Mouse (Mus musculus) spleen, adult 2 months (tissue): ENCODE results near the gene Ccdc110. TPM values are rescaled to one million over a fixed set of nuclear protein-coding genes. Genes with fewer than 3 reads are reported as not detected.

Experiments
- DNase-seq, 2 experiments: peaks; one replicate each; pipeline versions ENCODE4 v3.0.0 to v3.0.0-alpha.2; 2012 to 2021; ENCODE audit warnings: low spot score in 2 of 2, low read depth in 1 of 2
- H3K27ac ChIP-seq: fragments of 200-500 bp; 2 replicates; pipeline ENCODE4 v1.5.1; 2012; ENCODE audit warnings: low read length, inconsistent platforms; ENCODE audit not compliant: insufficient read depth
- H3K27me3 ChIP-seq: fragments of 200-500 bp; 2 replicates; pipeline ENCODE4 v1.6.1; 2012; ENCODE audit warnings: mild to moderate bottlenecking, moderate library complexity, low read length, inconsistent platforms; ENCODE audit not compliant: control insufficient read depth, insufficient read depth
- H3K36me3 ChIP-seq: fragments of 200-500 bp; 2 replicates; pipeline ENCODE4 v1.6.1; 2012; ENCODE audit warnings: mild to moderate bottlenecking, low read length, inconsistent platforms; ENCODE audit not compliant: control insufficient read depth, insufficient read depth
- H3K4me1 ChIP-seq: fragments of 200-500 bp; 2 replicates; pipeline ENCODE4 v1.6.1; 2011; ENCODE audit warnings: inconsistent platforms; ENCODE audit not compliant: control insufficient read depth, insufficient read depth, insufficient read length
- H3K4me3 ChIP-seq: fragments of 200-500 bp; 2 replicates; pipeline ENCODE4 v1.5.1; 2011; ENCODE audit warnings: mild to moderate bottlenecking, inconsistent platforms; ENCODE audit not compliant: insufficient read depth, insufficient read length; ENCODE audit errors: extremely low read depth
- CTCF ChIP-seq: fragments of 200-500 bp; IDR thresholded peaks from 2 replicates; pipeline ENCODE4 v1.5.1; 2011; ENCODE audit warnings: mild to moderate bottlenecking, inconsistent platforms; ENCODE audit not compliant: insufficient read depth, insufficient read length, insufficient replicate concordance; ENCODE audit errors: extremely low read depth
- POLR2A ChIP-seq: fragments of 200-500 bp; IDR thresholded peaks from 2 replicates; pipeline ENCODE4 v1.6.1; 2011; ENCODE audit warnings: low read depth, low read length, inconsistent platforms
- WGBS: fragments of 180-500 bp; shearing (Covaris S2); methylation state at CpG from one replicate; pipeline ENCODE4 v1.1.7; 2018; 5-methylcytosine and 5-hydroxymethylcytosine counted together
- polyA plus RNA-seq: library from polyadenylated mRNA; depleted of rRNA; stranded (reverse); fragments of >200 nt; gene quantifications from 2 replicates; pipeline ENCODE4 v1.2.3, GENCODE M21; 2012

Gene Ccdc110
- polyA plus RNA-seq, 1 experiment, result not detected

DNA sequence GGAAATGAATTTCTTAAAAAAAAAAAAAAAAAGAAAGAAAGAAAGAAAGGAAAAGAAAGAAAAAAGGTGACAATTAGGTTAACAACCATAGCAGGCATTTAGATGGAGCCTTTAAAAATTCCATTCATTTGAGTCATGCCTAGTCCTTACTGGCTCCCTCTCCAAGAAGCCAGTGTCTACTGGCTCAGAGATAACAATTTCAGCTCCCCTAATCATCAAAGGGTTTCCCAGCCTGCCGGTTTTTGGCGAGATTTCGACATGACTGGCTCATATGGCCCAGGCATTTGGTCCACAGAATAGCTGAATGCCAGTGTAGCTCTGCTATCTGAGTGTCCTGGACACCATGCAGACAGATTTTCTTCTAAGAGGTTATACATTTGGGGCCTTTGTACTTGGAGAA is 30.8 kb upstream of the Ccdc110 start:
- no peak for TF ChIP-seq CTCF
- no peak for TF ChIP-seq POLR2A
- H3K27ac ChIP-seq, result no peak overlapping the region
- H3K27me3 ChIP-seq, result no peaks in the 10 kb centered on the region
- 68% methylated on average over 3 of the region's 3 CpGs for WGBS
- no peaks in the 10 kb centered on the region for H3K36me3 ChIP-seq
- no peak for DNase-seq
- peaks cover 5% of the 10 kb centered on the region for H3K4me1 ChIP-seq
- no peak overlapping the region for H3K4me3 ChIP-seq

DNA sequence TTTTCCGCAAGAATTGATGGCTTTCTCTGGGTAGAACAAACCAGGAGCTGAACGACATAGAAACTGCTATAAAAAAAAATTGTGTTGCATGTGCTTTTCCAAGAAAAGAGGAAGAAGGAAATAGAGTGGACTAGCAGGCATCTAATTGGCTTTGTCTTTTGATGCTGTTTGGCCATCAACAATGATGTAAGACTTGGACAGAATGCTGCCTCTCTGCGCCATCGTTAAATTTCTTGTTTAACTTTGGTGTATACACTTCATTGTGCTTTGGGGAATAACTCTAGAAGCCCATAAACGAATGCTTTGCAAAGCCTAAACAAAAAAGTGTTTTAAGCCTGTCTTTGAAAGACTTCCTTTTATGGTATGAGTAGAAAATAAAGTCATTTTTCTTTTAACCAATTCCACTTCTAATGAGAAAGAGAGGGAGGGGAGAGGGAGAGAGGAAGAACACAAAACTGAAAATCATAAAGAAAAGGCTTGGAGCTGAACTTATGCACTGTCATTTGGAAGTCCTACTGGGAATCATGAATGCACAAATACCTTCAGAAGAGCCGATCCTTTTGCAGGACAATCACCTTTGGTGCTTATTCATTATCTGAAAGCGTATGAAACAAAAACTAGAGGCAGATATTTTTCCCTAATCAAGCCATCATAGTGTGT is 28.7 kb upstream of the Ccdc110 start:
- TF ChIP-seq CTCF (no peak), POLR2A (no peak)
- WGBS, result 77% methylated on average over 7 of the region's 7 CpGs
- no peaks in the 10 kb centered on the region for H3K36me3 ChIP-seq
- no peak overlapping the region for H3K27ac ChIP-seq
- no peak overlapping the region for H3K4me3 ChIP-seq
- H3K27me3 ChIP-seq, result no peaks in the 10 kb centered on the region
- DNase-seq, result no peak
- peaks cover under 1% of the 10 kb centered on the region; the same call in 1 of the 2 replicates for H3K4me1 ChIP-seq

DNA sequence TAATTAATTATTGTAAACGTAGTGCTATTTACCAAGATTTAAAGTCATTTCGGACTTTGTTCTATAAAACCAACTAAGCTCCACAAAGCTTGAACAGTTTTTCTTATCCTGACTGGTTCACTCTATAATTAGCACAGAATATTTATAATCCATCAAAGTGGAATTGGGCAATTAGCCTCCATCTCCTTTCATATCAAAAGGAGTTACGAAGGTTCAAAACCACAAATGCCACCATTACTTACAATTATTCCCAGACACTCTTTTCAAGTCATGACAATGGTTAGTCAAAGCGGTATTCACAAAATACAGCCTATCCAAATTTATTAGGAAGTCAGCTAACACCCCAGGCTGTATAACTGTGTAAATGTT is 28.2 kb upstream of the Ccdc110 start:
- Histone ChIP-seq H3K27ac (no peak overlapping the region), H3K36me3 (no peaks in the 10 kb centered on the region), H3K27me3 (no peaks in the 10 kb centered on the region), H3K4me3 (no peak overlapping the region), H3K4me1 (no peaks in the 10 kb centered on the region; the same call in 1 of the 2 replicates)
- no peak for TF ChIP-seq CTCF
- TF ChIP-seq POLR2A, result no peak
- no peak for DNase-seq
- WGBS, result 91% methylated on average over 4 of the region's 4 CpGs

DNA sequence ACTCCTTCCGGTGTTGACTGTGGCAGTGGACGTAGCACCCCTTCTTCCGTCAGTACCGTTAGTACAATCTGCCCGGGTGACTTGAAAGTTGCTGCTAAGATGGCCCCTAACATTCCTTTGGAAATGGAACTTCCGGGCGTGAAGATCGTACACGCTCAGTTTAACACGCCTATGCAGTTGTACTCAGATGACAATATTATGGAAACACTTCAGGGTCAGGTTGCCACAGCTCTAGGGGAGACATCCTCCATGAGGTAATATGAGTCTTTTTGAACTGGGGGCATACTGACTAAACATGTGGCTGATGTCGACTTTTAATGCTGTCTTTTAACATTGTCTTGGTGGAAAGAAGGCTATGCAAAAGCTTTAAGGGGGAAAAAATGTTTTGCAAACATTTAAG is 20.7 kb upstream of the Ccdc110 start:
- H3K4me3 ChIP-seq, result no peak overlapping the region
- H3K27ac ChIP-seq, result no peak overlapping the region
- H3K27me3 ChIP-seq, result no peaks in the 10 kb centered on the region
- WGBS, result 93% methylated on average over 11 of the region's 11 CpGs
- TF ChIP-seq POLR2A (no peak), CTCF (no peak)
- no peak for DNase-seq
- H3K4me1 ChIP-seq, result no peaks in the 10 kb centered on the region
- no peaks in the 10 kb centered on the region for H3K36me3 ChIP-seq

DNA sequence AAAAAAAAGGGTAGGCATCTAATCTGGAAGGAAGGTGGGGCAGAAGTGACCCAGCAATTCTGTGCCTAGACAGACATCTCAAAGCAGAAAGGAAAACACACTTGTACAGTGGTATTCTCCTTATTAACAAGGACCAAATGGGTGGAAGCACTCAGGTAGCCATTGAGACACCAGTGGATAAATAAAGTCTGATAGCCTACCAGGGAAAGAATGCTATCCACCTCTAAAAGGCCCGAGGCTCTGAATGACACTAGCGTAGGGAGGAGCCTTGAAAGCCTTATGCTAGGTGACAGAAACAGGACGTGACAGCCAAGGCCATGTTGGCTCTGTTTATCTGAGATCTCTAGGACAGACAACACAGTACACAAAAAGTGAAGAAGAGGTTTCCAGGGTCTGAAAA is 17.9 kb upstream of the Ccdc110 start:
- no peaks in the 10 kb centered on the region for H3K4me1 ChIP-seq
- TF ChIP-seq POLR2A, result no peak
- no peak for TF ChIP-seq CTCF
- H3K4me3 ChIP-seq, result no peak overlapping the region
- H3K27me3 ChIP-seq, result no peaks in the 10 kb centered on the region
- 80% methylated on average over 3 of the region's 3 CpGs for WGBS
- no peak overlapping the region for H3K27ac ChIP-seq
- no peaks in the 10 kb centered on the region for H3K36me3 ChIP-seq
- DNase-seq, result no peak

DNA sequence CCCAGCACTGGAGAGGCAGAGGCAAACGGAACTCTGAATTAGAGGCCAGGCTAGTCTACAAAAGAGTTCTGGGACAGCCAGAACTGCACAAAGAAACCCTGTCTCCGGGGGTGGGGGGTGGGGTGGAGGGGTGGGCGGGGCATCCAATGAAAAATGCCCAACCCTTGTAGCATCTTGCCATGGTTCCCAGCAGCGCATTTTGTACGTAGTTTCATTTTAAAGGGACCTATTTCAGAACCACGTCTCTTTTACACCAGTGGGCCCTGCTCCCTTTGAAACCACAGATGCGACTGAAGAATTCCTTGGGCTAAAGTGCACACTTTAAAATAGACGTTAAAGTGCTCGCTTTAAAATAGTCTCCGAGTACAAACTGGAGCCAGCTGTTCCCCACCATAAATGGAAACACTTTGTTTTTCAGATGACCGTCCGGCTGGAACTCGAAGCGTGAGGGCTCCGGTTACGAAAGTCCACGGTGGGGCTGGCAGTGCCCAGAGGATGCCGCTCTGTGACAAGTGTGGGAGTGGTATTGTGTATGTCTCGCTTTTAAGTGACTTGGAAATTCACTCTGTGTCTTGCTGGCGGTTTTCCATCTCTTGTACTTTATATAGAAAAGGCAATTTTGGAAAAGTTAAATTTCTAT is 17.3 kb upstream of the Ccdc110 start:
- DNase-seq, result no peak
- TF ChIP-seq CTCF (no peak), POLR2A (no peak)

DNA sequence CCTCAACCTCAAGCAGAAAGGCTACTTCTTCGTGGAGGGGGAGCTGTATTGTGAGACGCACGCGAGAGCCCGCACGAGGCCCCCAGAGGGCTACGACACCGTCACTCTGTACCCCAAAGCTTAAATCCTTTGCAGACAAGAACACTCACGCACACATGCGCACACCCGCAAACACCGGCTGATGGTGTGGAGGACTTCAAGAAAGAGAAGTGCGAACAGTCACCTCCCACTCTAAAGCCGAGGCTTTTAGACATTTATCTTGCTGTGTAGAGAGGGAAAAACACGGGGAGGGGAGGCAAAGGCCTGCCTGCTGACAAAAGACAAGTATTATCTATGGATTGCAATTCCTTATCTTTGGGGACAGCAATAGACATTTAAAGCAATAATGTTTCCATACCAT is 15.5 kb upstream of the Ccdc110 start:
- TF ChIP-seq CTCF, result no peak
- no peak for TF ChIP-seq POLR2A
- Histone ChIP-seq H3K4me1 (no peaks in the 10 kb centered on the region), H3K27ac (no peak overlapping the region), H3K27me3 (no peaks in the 10 kb centered on the region), H3K4me3 (no peak overlapping the region), H3K36me3 (no peaks in the 10 kb centered on the region)
- DNase-seq, result no peak
- WGBS, result 87% methylated on average over 15 of the region's 15 CpGs

More for the DNA sequence above, 17.3 kb upstream of the Ccdc110 start:
- Histone ChIP-seq H3K4me3 (no peak overlapping the region), H3K4me1 (no peaks in the 10 kb centered on the region), H3K36me3 (no peaks in the 10 kb centered on the region), H3K27me3 (no peaks in the 10 kb centered on the region), H3K27ac (no peak overlapping the region; the same call in 1 of the 2 replicates)
- WGBS, result 87% methylated on average over 20 of the region's 20 CpGs
